Mouse (Mus musculus) c-Kit-positive CD71-positive TER-119-negative erythroid progenitor cells, embryonic 14.5 days (primary cell): ENCODE data around the gene Klhl35.
"Not testable (repeated sequence)": the region's sequence is repeated elsewhere in the genome, so short reads cannot be mapped to it uniquely, and the experiment has no call there.

ENCODE experiments used
- DNase-seq: peaks from one replicate; pipeline ENCODE4 v3.0.0-alpha.2; 2013; ENCODE audit warnings: low read depth

Gene Klhl35

DNA sequence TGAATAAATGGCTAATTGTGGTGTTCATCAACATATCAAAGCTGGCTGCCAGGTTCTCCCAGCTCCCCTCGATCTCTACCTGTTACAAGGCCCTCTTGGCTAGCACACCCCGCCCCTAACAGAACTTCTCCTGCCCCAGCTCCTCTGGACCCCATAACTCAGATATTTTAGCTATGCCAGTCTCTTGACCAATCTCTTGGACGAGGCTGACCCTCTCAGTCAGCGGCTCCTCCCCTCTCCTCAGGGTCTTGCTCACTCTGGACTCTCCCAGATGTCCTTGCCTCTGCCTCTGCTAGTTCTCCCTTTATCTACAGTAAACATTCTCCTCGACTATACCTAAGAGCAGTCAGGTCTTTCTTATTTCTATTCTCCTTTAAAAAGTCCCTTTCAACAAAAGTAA, 34.9 kb downstream of the Klhl35 start:
- DNase-seq: no peak

DNA sequence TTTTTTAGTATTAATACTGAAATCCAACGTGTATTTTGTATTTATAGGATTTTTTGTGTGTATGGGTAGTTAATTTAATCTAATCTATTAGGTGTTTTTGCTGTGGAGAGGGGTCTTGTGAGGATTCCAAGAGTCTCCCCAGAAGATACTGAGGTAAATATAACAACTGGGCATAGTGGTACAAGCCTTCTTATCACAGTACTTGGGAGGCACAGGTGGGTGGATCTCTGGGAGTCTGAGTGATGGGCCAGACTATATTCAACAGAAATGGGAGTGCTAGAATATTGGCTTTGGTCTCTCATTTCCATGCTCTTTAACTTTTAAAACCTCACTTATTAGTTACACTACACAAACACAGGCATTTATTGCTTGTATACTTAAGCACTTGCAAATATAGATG, 35.3 kb downstream of the Klhl35 start:
- DNase-seq: no peak

DNA sequence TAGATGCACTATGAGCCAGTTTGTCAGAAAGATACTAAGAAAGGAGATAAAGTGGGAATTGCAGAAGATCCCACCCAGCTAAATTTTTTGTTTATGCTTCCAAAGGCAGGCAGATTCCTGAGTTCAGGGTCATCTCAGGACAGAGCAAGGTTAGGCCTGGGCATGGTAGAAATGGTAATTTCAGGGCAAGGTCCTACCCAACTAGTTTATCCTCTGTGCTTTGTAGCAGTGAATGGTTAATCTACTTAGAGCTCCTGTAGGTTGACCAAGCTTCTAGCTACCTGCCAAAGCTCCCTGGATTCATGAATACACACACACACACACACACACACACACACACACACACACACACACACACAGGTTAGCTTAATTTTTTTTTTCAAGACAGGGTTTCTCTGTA, 38.8 kb downstream of the Klhl35 start:
- no peak for DNase-seq

DNA sequence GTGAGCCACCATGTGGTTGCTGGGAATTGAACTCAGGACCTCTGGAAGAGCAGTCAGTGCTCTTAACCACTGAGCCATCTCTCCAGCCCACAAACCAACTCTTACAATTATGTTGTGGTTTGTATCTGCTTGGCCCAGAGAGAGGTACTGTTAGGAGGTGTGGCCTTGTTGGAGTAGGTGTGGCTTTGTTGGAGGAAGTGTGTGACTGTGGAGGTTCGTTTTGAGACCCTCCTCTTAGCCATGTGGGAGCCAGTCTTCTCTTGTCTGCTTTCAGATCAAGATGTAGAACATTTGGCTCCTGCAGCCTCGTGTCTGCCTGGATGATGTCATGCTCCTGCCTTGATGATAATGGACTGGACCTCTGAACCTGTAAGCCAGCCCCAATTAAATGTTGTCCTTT, 42.4 kb downstream of the Klhl35 start:
- DNase-seq: not testable (repeated sequence)

DNA sequence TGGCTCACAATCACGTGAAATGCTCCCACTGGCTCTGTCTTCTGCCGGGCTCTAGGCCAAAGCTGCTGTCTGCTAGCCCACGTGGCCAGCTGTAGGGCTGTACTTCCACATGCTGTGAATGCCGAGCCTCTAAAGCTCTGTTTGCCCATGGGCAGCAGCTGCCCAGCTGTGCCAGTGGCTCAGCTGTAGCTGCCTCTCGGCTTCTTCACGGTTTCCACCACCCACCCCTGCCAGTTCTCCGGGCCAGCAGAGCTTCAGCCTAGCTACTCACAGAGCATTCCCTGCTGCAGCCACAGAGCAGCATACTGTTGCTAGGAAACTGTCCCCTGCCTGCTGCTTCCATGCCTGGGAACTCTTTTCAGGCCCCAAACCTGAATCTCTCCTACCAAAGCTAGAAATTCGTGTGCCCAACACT, 44.3 kb downstream of the Klhl35 start:
- DNase-seq: no peak

DNA sequence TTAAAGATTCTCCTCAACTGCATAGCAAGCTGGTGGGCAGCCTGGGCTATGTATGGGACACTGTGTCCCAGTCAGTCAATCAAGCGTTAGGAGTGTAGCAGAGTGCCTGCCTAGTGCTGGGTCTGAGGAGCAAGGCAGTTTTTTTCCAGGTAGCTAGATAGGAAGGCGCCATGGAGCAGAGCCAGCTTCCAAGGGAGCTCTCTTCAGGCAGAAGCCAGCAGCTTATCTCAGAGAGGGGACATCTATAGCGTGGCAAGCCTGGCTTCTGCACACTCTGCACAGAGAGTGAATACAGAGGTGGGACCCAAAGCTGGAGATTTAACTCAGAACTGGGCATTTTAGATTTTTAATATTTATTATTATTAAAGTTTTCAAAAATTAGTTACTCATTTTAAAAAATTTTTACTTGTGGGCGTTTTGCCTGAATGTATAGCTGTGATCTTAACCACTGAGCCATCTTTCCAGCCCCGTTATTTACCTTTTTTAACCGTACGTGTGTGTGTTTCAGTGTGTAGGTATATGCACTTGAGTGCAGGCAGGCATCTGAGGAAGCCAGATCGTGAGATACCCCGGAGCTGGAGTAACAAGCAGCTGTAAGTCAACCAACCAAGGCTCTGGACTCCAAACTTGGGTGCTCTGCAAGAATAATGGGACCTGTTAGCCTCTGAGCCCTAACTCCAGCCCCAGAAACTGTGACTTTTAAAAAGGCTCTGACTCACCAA, 50.4 kb downstream of the Klhl35 start:
- no peak for DNase-seq

DNA sequence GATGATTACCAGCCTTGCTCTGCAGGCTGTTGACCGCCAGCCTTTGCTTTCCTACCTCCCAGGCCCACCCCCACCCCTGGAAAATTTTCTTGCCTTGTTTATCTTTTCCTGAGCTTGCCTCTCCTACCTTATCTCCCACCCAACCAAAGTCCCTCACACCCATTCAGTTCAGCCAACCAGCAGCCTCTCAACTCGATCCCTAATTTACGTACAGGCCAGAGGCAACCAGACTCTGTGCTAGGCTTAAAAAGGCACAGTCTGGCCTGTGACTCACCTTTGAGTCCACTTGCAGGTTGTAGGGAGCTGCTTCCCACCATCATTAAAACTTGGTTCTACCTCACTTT, 51.0 kb downstream of the Klhl35 start:
- no peak for DNase-seq

DNA sequence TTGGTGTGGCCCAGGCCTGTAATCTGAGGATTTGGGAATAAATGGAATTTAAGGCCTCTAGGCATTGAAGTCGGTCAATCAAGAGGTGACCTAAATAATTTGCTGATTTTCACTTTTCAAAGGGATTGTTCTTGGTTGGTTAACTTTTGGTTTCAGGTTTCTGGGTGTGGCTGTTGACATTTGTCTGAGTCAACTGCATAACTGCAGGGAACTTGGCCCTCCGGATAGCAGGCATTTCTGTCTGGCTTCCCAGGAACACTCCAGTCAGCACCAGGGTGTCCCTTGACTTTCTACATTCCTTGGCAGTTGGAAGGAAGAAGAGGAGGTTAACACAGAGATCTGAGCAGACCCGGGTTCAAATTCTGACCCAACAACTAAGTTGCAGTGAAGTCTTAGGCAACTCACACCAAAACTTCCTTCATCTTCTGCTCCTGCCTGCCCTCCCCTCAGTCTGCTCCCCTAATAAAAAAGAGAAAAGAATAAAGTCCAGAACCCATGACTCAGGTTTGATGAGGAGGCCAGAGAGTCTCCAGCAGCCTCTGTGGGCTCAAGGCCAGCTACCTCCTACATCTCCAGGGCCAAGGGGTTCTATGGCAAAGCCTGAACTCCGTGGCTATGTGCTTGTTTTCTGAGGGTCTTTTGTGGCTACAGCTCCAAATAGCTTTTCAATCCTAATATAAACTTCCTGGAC, 53.3 kb downstream of the Klhl35 start:
- DNase-seq: no peak

DNA sequence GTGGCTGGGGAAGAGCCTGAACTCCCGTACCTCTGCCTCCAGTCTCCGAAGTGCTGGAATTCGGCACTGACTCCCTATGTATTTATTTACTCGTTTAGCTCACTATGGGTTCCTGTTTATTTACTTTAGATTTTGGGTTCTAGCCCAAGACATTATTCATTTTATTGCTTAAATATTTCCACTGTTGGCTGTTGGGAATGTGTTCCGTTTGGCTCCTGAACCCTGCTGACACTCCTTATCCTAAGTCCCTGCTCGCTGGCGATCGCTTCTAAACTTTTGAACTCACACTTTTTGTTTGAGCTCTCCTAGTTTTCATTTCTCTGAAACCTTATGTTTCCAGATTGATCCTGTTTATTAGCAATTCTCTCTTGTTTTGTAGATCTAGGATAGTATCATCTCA, 57.3 kb downstream of the Klhl35 start:
- DNase-seq: no peak
